Mouse (Mus musculus) CH12.LX (cell line): ENCODE measurements at regions not wholly inside any gene's neighbourhood (a gene's known extent, or its start where the extent isn't known, plus 50 kb on each side); places are given as distances from the start of the nearest gene placed in this dataset.
A peak's percentile ranks its signal among the peaks of the same experiment; 100 is the strongest.

Experiments used
- DNase-seq: peaks from one replicate; pipeline ENCODE4 v3.0.0-alpha.2; 2013; ENCODE audit errors: extremely low read depth
- H3K27ac ChIP-seq: 2 replicates; pipeline ENCODE4 v1.5.1; 2012; ENCODE audit warnings: low read depth, mild to moderate bottlenecking, control low read depth, moderate library complexity; ENCODE audit not compliant: insufficient read depth
- H3K27me3 ChIP-seq: replicated peaks from 2 replicates; pipeline ENCODE3; 2012; ENCODE audit warnings: inconsistent platforms
- H3K36me3 ChIP-seq, 2 experiments: replicated peaks in 1 of 2; 2 replicates each; pipeline versions ENCODE3 to v1.6.1; 2012; ENCODE audit warnings: inconsistent platforms in 1 of 2, low read length in 1 of 2, mild to moderate bottlenecking in 1 of 2, mixed read lengths in 1 of 2, moderate library complexity in 1 of 2; ENCODE audit not compliant: control insufficient read depth in 1 of 2, insufficient read depth in 1 of 2
- H3K4me1 ChIP-seq, 2 experiments: 2 replicates each; pipeline ENCODE4 v1.6.1; 2012; ENCODE audit warnings: inconsistent platforms in 1 of 2, moderate library complexity in 1 of 2; ENCODE audit not compliant: insufficient read depth in 2 of 2, control insufficient read depth in 1 of 2
- H3K4me2 ChIP-seq: 2 replicates; pipeline ENCODE4 v1.6.1; 2012; ENCODE audit warnings: low read depth, mild to moderate bottlenecking, control low read depth; ENCODE audit not compliant: poor library complexity, insufficient read depth, severe bottlenecking
- H3K4me3 ChIP-seq, 3 experiments: fragments of 150-350 bp in 1 of 3; sonication (generic) in 1 of 3; replicated peaks in 1 of 3; 2 replicates each; pipeline versions ENCODE3 to v1.5.1; 2011 to 2012; ENCODE audit warnings: low read depth in 2 of 3, low read length in 2 of 3, mild to moderate bottlenecking in 2 of 3, moderate library complexity in 2 of 3, control low read depth in 1 of 3, improper control_type of control experiment in 1 of 3, inconsistent platforms in 1 of 3, mixed read lengths in 1 of 3; ENCODE audit not compliant: poor library complexity in 1 of 3
- H3K79me2 ChIP-seq: replicated peaks from 2 replicates; pipeline ENCODE4 v1.6.1; 2012; ENCODE audit warnings: mild to moderate bottlenecking, moderate library complexity; ENCODE audit not compliant: control insufficient read depth, poor library complexity, insufficient read depth, severe bottlenecking; ENCODE audit errors: extremely low read depth
- H3K9ac ChIP-seq: 2 replicates; pipeline ENCODE4 v1.6.1; 2012; ENCODE audit warnings: low read depth, mild to moderate bottlenecking, control low read depth, moderate library complexity; ENCODE audit not compliant: insufficient read depth
- H3K9me3 ChIP-seq: replicated peaks from 2 replicates; pipeline ENCODE3; 2012; ENCODE audit warnings: low read length, inconsistent platforms, mixed read lengths
- BHLHE40 ChIP-seq: IDR thresholded peaks from 2 replicates; pipeline ENCODE4 v1.6.1; 2011; ENCODE audit warnings: mild to moderate bottlenecking, low read depth, low read length, improper control_type of control experiment
- CTCF ChIP-seq, 2 experiments: IDR thresholded peaks in 1 of 2; conservative IDR thresholded peaks in 1 of 2; 2 replicates each; pipeline ENCODE4 v1.5.1; 2011 to 2012; ENCODE audit warnings: low read depth in 2 of 2, low read length in 2 of 2, improper control_type of control experiment in 1 of 2, inconsistent platforms in 1 of 2, mild to moderate bottlenecking in 1 of 2, moderate library complexity in 1 of 2
- E2F4 ChIP-seq: IDR thresholded peaks from 2 replicates; pipeline ENCODE4 v1.6.1; 2011; ENCODE audit warnings: low read depth, low read length, improper control_type of control experiment; ENCODE audit not compliant: insufficient replicate concordance
- GABPA ChIP-seq: IDR thresholded peaks from 2 replicates; pipeline ENCODE4 v1.6.1; 2012; ENCODE audit warnings: low read depth, low read length, improper control_type of control experiment, inconsistent platforms; ENCODE audit not compliant: insufficient replicate concordance
- HCFC1 ChIP-seq: IDR thresholded peaks from 2 replicates; pipeline ENCODE4 v1.6.1; 2012; ENCODE audit warnings: low read depth, mild to moderate bottlenecking, inconsistent platforms, low read length, improper control_type of control experiment
- JUN ChIP-seq: IDR thresholded peaks from 2 replicates; pipeline ENCODE4 v1.6.1; 2011; ENCODE audit warnings: low read depth, mild to moderate bottlenecking, low read length, improper control_type of control experiment, moderate library complexity; ENCODE audit not compliant: insufficient read depth
- MAX ChIP-seq: IDR thresholded peaks from 2 replicates; pipeline ENCODE4 v1.6.1; 2011; ENCODE audit warnings: low read length, improper control_type of control experiment
- MEF2A ChIP-seq: IDR thresholded peaks from 2 replicates; pipeline ENCODE4 v1.6.1; 2014; ENCODE audit warnings: low read depth, mild to moderate bottlenecking, inconsistent platforms, low read length, improper control_type of control experiment, borderline replicate concordance
- NRF1 ChIP-seq: IDR thresholded peaks from 2 replicates; pipeline ENCODE4 v1.6.1; 2014; ENCODE audit warnings: low read depth, mild to moderate bottlenecking, inconsistent platforms, low read length, improper control_type of control experiment, moderate library complexity
- POLR2AphosphoS2 ChIP-seq: IDR thresholded peaks from 2 replicates; pipeline ENCODE4 v1.6.1; 2011; ENCODE audit warnings: low read depth, low read length, improper control_type of control experiment
- RAD21 ChIP-seq: IDR thresholded peaks from 2 replicates; pipeline ENCODE4 v1.6.1; 2011; ENCODE audit warnings: low read depth, mild to moderate bottlenecking, low read length, improper control_type of control experiment, moderate library complexity
- SIN3A ChIP-seq: IDR thresholded peaks from 2 replicates; pipeline ENCODE4 v1.6.1; 2012; ENCODE audit warnings: low read length, improper control_type of control experiment, inconsistent platforms
- SMC3 ChIP-seq: IDR thresholded peaks from 2 replicates; pipeline ENCODE4 v1.6.1; 2011; ENCODE audit warnings: low read depth, low read length, improper control_type of control experiment
- TBP ChIP-seq: conservative IDR thresholded peaks from 2 replicates; pipeline ENCODE4 v1.6.1; 2011; ENCODE audit warnings: low read depth, low read length, improper control_type of control experiment
- USF1 ChIP-seq: IDR thresholded peaks from 2 replicates; pipeline ENCODE4 v1.6.1; 2014; ENCODE audit warnings: low read depth, mild to moderate bottlenecking, inconsistent platforms, low read length, improper control_type of control experiment
- USF2 ChIP-seq: conservative IDR thresholded peaks from 2 replicates; pipeline ENCODE4 v1.6.1; 2011; ENCODE audit warnings: low read depth, low read length, improper control_type of control experiment
- ZC3H11A ChIP-seq: IDR thresholded peaks from 2 replicates; pipeline ENCODE4 v1.6.1; 2012; ENCODE audit warnings: low read depth, mild to moderate bottlenecking, inconsistent platforms, low read length, improper control_type of control experiment
- ZKSCAN1 ChIP-seq: IDR thresholded peaks from 2 replicates; pipeline ENCODE4 v1.6.1; 2012; ENCODE audit warnings: low read depth, inconsistent platforms, low read length, improper control_type of control experiment, borderline replicate concordance
- ZNF384 ChIP-seq: IDR thresholded peaks from 2 replicates; pipeline ENCODE4 v1.6.1; 2012; ENCODE audit warnings: low read depth, low read length, improper control_type of control experiment, inconsistent platforms
- dilution Hi-C: fragments of 300-500 bp; cut with MboI; formaldehyde crosslinking; loops from 2 replicates; pipeline ENCODE4 v1.14.3; 2020; ENCODE audit warnings: low sequenced_read_pairs; ENCODE audit not compliant: extremely low pct_unique_long_range_greater_than_20kb, extremely low pct_ligation_motif_present
- in situ Hi-C: fragments of 300-500 bp; cut with MboI; formaldehyde crosslinking; loops from 3 replicates; pipeline ENCODE4 v1.14.3; 2019; ENCODE audit warnings: low sequenced_read_pairs, low pct_ligation_motif_present, low pct_unique_long_range_greater_than_20kb, mixed read lengths

DNA sequence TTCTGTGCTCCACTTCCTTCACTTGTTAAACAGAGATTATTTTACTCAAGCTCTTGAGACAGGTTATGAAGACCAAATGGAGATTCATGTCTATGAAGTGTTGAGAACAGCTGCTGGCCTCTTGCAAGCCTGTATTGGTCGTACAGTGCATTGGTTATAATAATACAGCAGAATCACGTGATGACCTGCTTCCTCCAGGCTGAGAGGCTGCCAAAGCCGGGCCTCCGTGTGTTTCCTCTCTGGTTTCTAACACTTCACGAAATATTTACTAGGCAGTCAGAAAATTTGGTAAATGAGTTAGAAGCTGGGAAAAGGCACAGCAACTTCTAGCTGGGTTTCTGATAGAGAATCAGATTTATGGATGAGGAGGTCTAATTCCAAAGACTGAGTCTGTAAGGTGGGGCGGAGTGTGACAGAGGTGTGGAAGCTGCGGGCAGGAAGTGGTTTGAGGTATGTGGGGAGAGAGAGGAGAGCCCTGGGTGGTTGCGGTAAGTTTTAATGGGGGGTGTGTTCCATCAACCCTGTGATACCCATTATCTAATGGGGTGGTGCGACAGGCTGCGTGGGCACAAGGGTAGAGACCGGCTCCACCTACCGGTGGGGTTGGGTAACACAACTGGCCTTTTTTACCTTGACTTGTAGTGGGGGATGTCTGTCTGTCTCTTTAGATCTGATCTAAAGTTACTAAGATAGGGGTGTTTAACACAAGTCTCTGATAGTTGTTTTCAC is 159.5 kb downstream of the Plpp3 start:
- H3K4me1 ChIP-seq, result peaks cover 0 to 13% of the 10 kb centered on the region in 2 experiments; a peak in 2 of 4 replicates
- H3K27ac ChIP-seq, result no peak overlapping the region
- dilution Hi-C loops (no loop called here), in situ Hi-C loops (no loop called here)
- H3K36me3 ChIP-seq, result no peaks in the 10 kb centered on the region
- no peaks in the 10 kb centered on the region for H3K79me2 ChIP-seq
- no peak overlapping the region for H3K4me2 ChIP-seq
- no peak overlapping the region for H3K4me3 ChIP-seq
- H3K27me3 ChIP-seq, result no peaks in the 10 kb centered on the region
- no peak overlapping the region for H3K9ac ChIP-seq
- H3K9me3 ChIP-seq, result peaks cover 7% of the 10 kb centered on the region
- TF ChIP-seq RAD21 (peak; percentile 92), USF1 (peak; percentile 57), NRF1 (no peak), ZC3H11A (peak; percentile 57), CTCF (conservative IDR thresholded peaks at IDR 0.05 in 1 of 2, IDR thresholded peaks at IDR 0.05 in 1 of 2; ENCODE audit: low read depth in 2 of 2, low read length in 2 of 2) (peak; percentile 85 to 87), SIN3A (no peak), BHLHE40 (peak; percentile 73), SMC3 (peak; percentile 95), TBP (no peak), USF2 (peak; percentile 53), ZNF384 (peak; percentile 51; the same call in 1 of the 2 replicates)
- peak; percentile 66 for DNase-seq

DNA sequence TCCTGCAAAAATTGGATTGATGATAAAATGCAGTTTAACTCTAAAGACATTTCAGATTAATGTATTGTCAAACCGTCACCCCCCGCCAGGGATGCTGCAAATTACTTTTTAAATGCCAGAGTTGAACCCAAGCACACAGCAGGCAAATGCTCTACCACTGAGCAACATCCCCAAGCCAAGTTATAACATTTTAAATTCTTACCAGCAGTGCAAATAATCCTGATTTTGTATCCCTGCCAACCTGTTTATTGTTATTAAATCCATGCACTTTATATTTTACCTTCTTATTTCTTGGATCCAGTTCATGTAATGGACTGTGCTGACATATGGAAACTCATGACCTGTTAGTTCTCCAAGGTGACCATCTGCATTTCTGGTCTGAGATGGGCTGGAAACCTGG is 161.3 kb downstream of the Plpp3 start:
- no peak overlapping the region for H3K4me3 ChIP-seq
- H3K27me3 ChIP-seq, result no peaks in the 10 kb centered on the region
- dilution Hi-C loops (no loop called here), in situ Hi-C loops (no loop called here)
- no peaks in the 10 kb centered on the region for H3K79me2 ChIP-seq
- DNase-seq, result no peak
- no peak overlapping the region for H3K4me2 ChIP-seq
- peaks cover 7% of the 10 kb centered on the region for H3K9me3 ChIP-seq
- no peak overlapping the region for H3K9ac ChIP-seq
- TF ChIP-seq MAX (no peak), GABPA (no peak), USF1 (no peak), BHLHE40 (no peak), RAD21 (no peak), SIN3A (no peak), ZC3H11A (no peak), JUN (no peak), HCFC1 (no peak), SMC3 (no peak), ZKSCAN1 (no peak), MEF2A (no peak), E2F4 (no peak), POLR2AphosphoS2 (no peak)
- H3K36me3 ChIP-seq, result no peaks in the 10 kb centered on the region
- H3K4me1 ChIP-seq, result peaks cover 3 to 21% of the 10 kb centered on the region in 2 experiments; a peak in 3 of 4 replicates
- H3K27ac ChIP-seq, result no peak overlapping the region
